Comparison of ENCODE assay signal across 8 mouse cellular contexts in genomic region chr5:119671965-119672347, GRCm38 (mm10). TPM values are rescaled to one million over a fixed set of nuclear protein-coding genes. Genes with fewer than 3 reads are reported as not detected.
DNase-seq lines count a peak whose midpoint lies in the region; ATAC-seq and TF ChIP-seq lines count a peak whose summit lies in the region.

No protein-coding gene starts in this region.

- 4% methylated on average over 23 of the region's 23 CpGs for WGBS in cerebellum, adult 2 months
- under 1% methylated on average over 23 of the region's 23 CpGs for WGBS in heart, embryonic 11.5 days (ENCODE audit: insufficient replicate concordance)
- under 1% methylated on average over 23 of the region's 23 CpGs for WGBS in limb, embryonic 11.5 days
- WGBS in neural tube, embryonic 14.5 days = under 1% methylated on average over 23 of the region's 23 CpGs

- peak overlapping the region; percentile 17 for H3K4me3 ChIP-seq in cerebellum, adult 2 months (replicated peaks; ENCODE audit: insufficient read depth, low read depth, low read length)
- H3K4me3 ChIP-seq in E14TG2a.4 (replicated peaks; ENCODE audit: low read length) = peak overlapping the region; percentile 80
- H3K4me3 ChIP-seq in heart, embryonic 11.5 days (ENCODE audit: low read depth, low read length) = peak overlapping the region; percentile 62
- H3K4me3 ChIP-seq in limb, embryonic 11.5 days (ENCODE audit: low read depth, low read length) = peak overlapping the region; percentile 66
- H3K4me3 ChIP-seq in neural tube, embryonic 14.5 days (ENCODE audit: low read depth, low read length) = peak overlapping the region; percentile 20

- peaks cover 31% of the 10 kb centered on the region for H3K36me3 ChIP-seq in E14TG2a.4 (ENCODE audit: insufficient read depth, low read length)
- no peaks in the 10 kb centered on the region for H3K36me3 ChIP-seq in heart, embryonic 11.5 days (ENCODE audit: control insufficient read depth, insufficient read depth, low read length)
- H3K36me3 ChIP-seq in limb, embryonic 11.5 days (ENCODE audit: control insufficient read depth, insufficient read depth, low read length) = 0 out of 2 replicates have a peak, but pooled peaks cover 2% of the 10 kb centered on the region
- no peaks in the 10 kb centered on the region for H3K36me3 ChIP-seq in neural tube, embryonic 14.5 days (ENCODE audit: control insufficient read depth, insufficient read depth, low read length)

- no peaks in the 10 kb centered on the region for H3K9me3 ChIP-seq in E14TG2a.4 (ENCODE audit: low read length)
- no peaks in the 10 kb centered on the region for H3K9me3 ChIP-seq in heart, embryonic 11.5 days (replicated peaks; ENCODE audit: control insufficient read depth, low read length)
- H3K9me3 ChIP-seq in limb, embryonic 11.5 days (ENCODE audit: control insufficient read depth, low read length) = no peaks in the 10 kb centered on the region
- no peaks in the 10 kb centered on the region for H3K9me3 ChIP-seq in neural tube, embryonic 14.5 days (ENCODE audit: control insufficient read depth, low read length)

- TF ChIP-seq CTCF in cerebellum, adult 2 months (IDR thresholded peaks at IDR 0.05; ENCODE audit: borderline replicate concordance, insufficient read depth, low read depth, low read length) = no peak
- TF ChIP-seq CTCF in E14TG2a.4 (conservative IDR thresholded peaks at IDR 0.05; ENCODE audit: low read length) = no peak

- peaks cover 10% of the 10 kb centered on the region; the same call in 1 of the 2 replicates for H3K27me3 ChIP-seq in cerebellum, adult 2 months (ENCODE audit: control insufficient read depth, insufficient read depth, low read length)
- peaks cover 84% of the 10 kb centered on the region for H3K27me3 ChIP-seq in E14TG2a.4 (ENCODE audit: insufficient read depth, low read length)
- H3K27me3 ChIP-seq in heart, embryonic 11.5 days (ENCODE audit: control insufficient read depth, insufficient read depth, low read length) = peaks cover 62% of the 10 kb centered on the region
- peaks cover 63% of the 10 kb centered on the region for H3K27me3 ChIP-seq in limb, embryonic 11.5 days (ENCODE audit: control insufficient read depth, insufficient read depth, low read length)
- peaks cover 61% of the 10 kb centered on the region for H3K27me3 ChIP-seq in neural tube, embryonic 14.5 days (ENCODE audit: control insufficient read depth, insufficient read depth, low read length)

- no peaks in the 10 kb centered on the region for H3K4me1 ChIP-seq in cerebellum, adult 2 months (ENCODE audit: control insufficient read depth, insufficient read depth, low read length)
- peaks cover 81% of the 10 kb centered on the region for H3K4me1 ChIP-seq in E14TG2a.4 (replicated peaks; ENCODE audit: low read depth, low read length)
- H3K4me1 ChIP-seq in heart, embryonic 11.5 days (ENCODE audit: control insufficient read depth, insufficient read depth, low read length) = peaks cover 32% of the 10 kb centered on the region
- H3K4me1 ChIP-seq in limb, embryonic 11.5 days (ENCODE audit: control insufficient read depth, insufficient read depth, low read length) = peaks cover 25% of the 10 kb centered on the region
- peaks cover 7% of the 10 kb centered on the region; the same call in 1 of the 2 replicates for H3K4me1 ChIP-seq in neural tube, embryonic 14.5 days (ENCODE audit: control insufficient read depth, insufficient read depth, low read length)

- no peak for DNase-seq in cerebellum, adult 2 months
- no peak for DNase-seq in cerebellum, adult 18-20 months
- DNase-seq in limb, embryonic 11.5 days (ENCODE audit: low spot score) = no peak
- DNase-seq in frontal cortex, adult 2 months (ENCODE audit: extremely low spot score in 1 of 2, low spot score in 1 of 2) = no peak
- DNase-seq in left cerebral cortex, postnatal 14 days (ENCODE audit: low spot score in 2 of 2) = no peak

- intact Hi-C loops in left cerebral cortex, postnatal 14 days (cut with DNase I) = loop anchor here (5.0 kb wide), 3 partner anchors 170 to 795 kb away; partner anchors contain the start of gene Lhx5

- no peak overlapping the region for H3K27ac ChIP-seq in cerebellum, adult 2 months (ENCODE audit: insufficient read depth, low read length)
- peak overlapping the region; percentile 88 for H3K27ac ChIP-seq in heart, embryonic 11.5 days (ENCODE audit: low read depth, low read length)
- H3K27ac ChIP-seq in limb, embryonic 11.5 days (replicated peaks; ENCODE audit: low read depth, low read length) = peak overlapping the region; percentile 91
- no peak overlapping the region for H3K27ac ChIP-seq in neural tube, embryonic 14.5 days (ENCODE audit: low read depth, low read length)

- peak overlapping the region; percentile 84 for H3K9ac ChIP-seq in heart, embryonic 11.5 days (ENCODE audit: low read depth, low read length)
- H3K9ac ChIP-seq in limb, embryonic 11.5 days (ENCODE audit: low read length) = peak overlapping the region; percentile 91
- H3K9ac ChIP-seq in neural tube, embryonic 14.5 days (replicated peaks; ENCODE audit: low read depth, low read length) = no peak overlapping the region; the same call in 1 of the 2 replicates

- peak overlapping the region; percentile 82 for H3K4me2 ChIP-seq in heart, embryonic 11.5 days
- peak overlapping the region; percentile 68 for H3K4me2 ChIP-seq in limb, embryonic 11.5 days (ENCODE audit: low read depth, severe bottlenecking)
- peak overlapping the region; percentile 49; the same call in 1 of the 2 replicates for H3K4me2 ChIP-seq in neural tube, embryonic 14.5 days (ENCODE audit: low read depth, low read length)

- ATAC-seq in heart, embryonic 11.5 days (replicated peaks; ENCODE audit: insufficient number of reproducible peaks, low FRiP score, low TSS enrichment) = no peak
- ATAC-seq in limb, embryonic 11.5 days (ENCODE audit: insufficient number of reproducible peaks, low FRiP score, low TSS enrichment, low read depth) = no peak
- ATAC-seq in neural tube, embryonic 14.5 days (ENCODE audit: low read depth) = no peak

- TF ChIP-seq POLR2A in cerebellum, adult 2 months (IDR thresholded peaks at IDR 0.05; ENCODE audit: borderline replicate concordance, insufficient read depth, low read length) = no peak

RNA-seq across cellular contexts. Expression of gene Tbx3, which starts 1.5 kb away (rescaled TPM):
- 1.4 and 1.6 TPM in 2 replicates for polyA plus RNA-seq in cerebellum, adult 2 months (2012; rRNA removed)
- 12.8 and 14.5 TPM in 2 replicates for polyA plus RNA-seq in heart, embryonic 11.5 days (2014; fragmentation: Nextera tagmentation; extraction: Ambion mirVana)
- polyA plus RNA-seq in limb, embryonic 11.5 days (2014; fragmentation: Nextera tagmentation; extraction: Ambion mirVana) = 42.6 and 52.2 TPM in 2 replicates
- polyA plus RNA-seq in neural tube, embryonic 14.5 days (2014; fragmentation: Nextera tagmentation; extraction: Ambion mirVana) = 0.88 and 6.4 TPM in 2 replicates
- 1.8 and 2.4 TPM in 2 replicates for polyA plus RNA-seq in frontal cortex, adult 2 months (2012; rRNA removed)
- 1 to 10 TPM; 3.6 to 5.0 TPM for total RNA-seq in left cerebral cortex, postnatal 14 days (2021)

Comparison
In these comparisons a context has a peak if more than half of its experiments do, and no peak if none do; other contexts are left out.
1. H3K27ac ChIP-seq: peak in heart, embryonic 11.5 days (single experiment) and limb, embryonic 11.5 days (single experiment); none in cerebellum, adult 2 months (single experiment) and neural tube, embryonic 14.5 days (single experiment).
2. H3K4me3 ChIP-seq: peak in every context shown above with its lines; median percentile 80 in E14TG2a.4; 66 in limb, embryonic 11.5 days; 62 in heart, embryonic 11.5 days; 20 in neural tube, embryonic 14.5 days; 17 in cerebellum, adult 2 months.
3. Peak in every context shown above with its lines, with median percentiles within 50 percentile points of each other: H3K4me2 ChIP-seq.